Mouse (Mus musculus): Measurements from ENCODE around the gene Rptor. TPM values are rescaled to one million over a fixed set of nuclear protein-coding genes. Genes with fewer than 3 reads are reported as not detected.
A peak's percentile ranks its signal among the peaks of the same experiment; 100 is the strongest.

Gene Rptor
- polyA plus RNA-seq, 1 experiment from 2014 or later, result 13.2 TPM

GRCm38 (mm10) chr11:119621266-119621665, 18.6 kb downstream of the Rptor start:
- 79% methylated on average over 3 of the region's 3 CpGs for WGBS
- ATAC-seq (ENCODE audit: low FRiP score) (no peak), DNase-seq (ENCODE audit: low spot score) (no peak)
- Histone ChIP-seq H3K9ac (no peak overlapping the region), H3K27me3 (ENCODE audit: control insufficient read depth, insufficient read depth, low read length) (no peaks in the 10 kb centered on the region), H3K4me2 (replicated peaks) (no peak overlapping the region), H3K9me3 (ENCODE audit: control insufficient read depth, low read length) (no peaks in the 10 kb centered on the region), H3K4me3 (replicated peaks; ENCODE audit: low read length) (no peak overlapping the region), H3K4me1 (replicated peaks; ENCODE audit: control insufficient read depth, insufficient read depth, low read length) (no peaks in the 10 kb centered on the region), H3K36me3 (replicated peaks; ENCODE audit: control insufficient read depth, insufficient read depth) (no peaks in the 10 kb centered on the region), H3K27ac (no peak overlapping the region)

DNA sequence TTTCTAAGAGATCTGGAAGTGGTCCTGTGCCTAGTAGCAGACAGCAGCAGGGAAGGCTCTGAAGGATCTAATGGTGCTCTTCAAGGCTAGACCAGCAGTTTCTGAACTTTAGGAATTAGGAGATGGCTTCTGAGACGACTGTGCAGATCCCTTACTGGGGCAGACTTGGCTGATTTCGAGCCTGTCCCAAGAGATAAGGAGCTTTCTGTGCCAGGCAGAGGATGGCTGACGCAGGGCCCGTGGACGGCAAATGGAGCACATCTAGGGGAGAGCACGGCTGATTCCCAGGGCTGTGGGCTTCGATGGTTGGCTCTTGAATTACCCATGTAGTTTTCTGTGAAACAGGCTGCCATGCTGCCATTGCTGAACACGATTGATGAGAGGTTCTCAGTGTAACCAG, 21.1 kb downstream of the Rptor start:
- Histone ChIP-seq H3K4me1 (replicated peaks; ENCODE audit: control insufficient read depth, insufficient read depth, low read length) (no peaks in the 10 kb centered on the region), H3K4me2 (replicated peaks) (no peak overlapping the region), H3K27ac (no peak overlapping the region), H3K36me3 (replicated peaks; ENCODE audit: control insufficient read depth, insufficient read depth) (no peaks in the 10 kb centered on the region), H3K9me3 (ENCODE audit: control insufficient read depth, low read length) (no peaks in the 10 kb centered on the region), H3K4me3 (replicated peaks; ENCODE audit: low read length) (no peak overlapping the region), H3K9ac (no peak overlapping the region), H3K27me3 (ENCODE audit: control insufficient read depth, insufficient read depth, low read length) (no peaks in the 10 kb centered on the region)
- WGBS, result 82% methylated on average over 8 of the region's 8 CpGs
- ATAC-seq (ENCODE audit: low FRiP score) (no peak), DNase-seq (ENCODE audit: low spot score) (no peak)

GRCm38 (mm10) chr11:119624401-119624800, 21.7 kb downstream of the Rptor start:
- no peak overlapping the region for H3K9ac ChIP-seq
- no peaks in the 10 kb centered on the region for H3K36me3 ChIP-seq (replicated peaks; ENCODE audit: control insufficient read depth, insufficient read depth)
- H3K4me3 ChIP-seq (replicated peaks; ENCODE audit: low read length), result no peak overlapping the region
- 87% methylated on average over 4 of the region's 4 CpGs for WGBS
- no peaks in the 10 kb centered on the region for H3K9me3 ChIP-seq (ENCODE audit: control insufficient read depth, low read length)
- DNase-seq (ENCODE audit: low spot score) (no peak), ATAC-seq (ENCODE audit: low FRiP score) (no peak)
- no peak overlapping the region for H3K4me2 ChIP-seq (replicated peaks)
- H3K27me3 ChIP-seq (ENCODE audit: control insufficient read depth, insufficient read depth, low read length), result no peaks in the 10 kb centered on the region
- H3K4me1 ChIP-seq (replicated peaks; ENCODE audit: control insufficient read depth, insufficient read depth, low read length), result no peaks in the 10 kb centered on the region
- H3K27ac ChIP-seq, result no peak overlapping the region

GRCm38 (mm10) chr11:119624955-119625354, 22.2 kb downstream of the Rptor start:
- Histone ChIP-seq H3K36me3 (replicated peaks; ENCODE audit: control insufficient read depth, insufficient read depth) (no peaks in the 10 kb centered on the region), H3K9me3 (ENCODE audit: control insufficient read depth, low read length) (no peaks in the 10 kb centered on the region), H3K27ac (no peak overlapping the region), H3K4me2 (replicated peaks) (no peak overlapping the region), H3K4me1 (replicated peaks; ENCODE audit: control insufficient read depth, insufficient read depth, low read length) (0 out of 2 replicates have a peak, but pooled peaks cover 6% of the 10 kb centered on the region), H3K27me3 (ENCODE audit: control insufficient read depth, insufficient read depth, low read length) (no peaks in the 10 kb centered on the region), H3K4me3 (replicated peaks; ENCODE audit: low read length) (no peak overlapping the region), H3K9ac (no peak overlapping the region)
- WGBS, result 66% methylated on average over 3 of the region's 3 CpGs
- DNase-seq (ENCODE audit: low spot score), result no peak
- ATAC-seq (ENCODE audit: low FRiP score), result no peak

DNA sequence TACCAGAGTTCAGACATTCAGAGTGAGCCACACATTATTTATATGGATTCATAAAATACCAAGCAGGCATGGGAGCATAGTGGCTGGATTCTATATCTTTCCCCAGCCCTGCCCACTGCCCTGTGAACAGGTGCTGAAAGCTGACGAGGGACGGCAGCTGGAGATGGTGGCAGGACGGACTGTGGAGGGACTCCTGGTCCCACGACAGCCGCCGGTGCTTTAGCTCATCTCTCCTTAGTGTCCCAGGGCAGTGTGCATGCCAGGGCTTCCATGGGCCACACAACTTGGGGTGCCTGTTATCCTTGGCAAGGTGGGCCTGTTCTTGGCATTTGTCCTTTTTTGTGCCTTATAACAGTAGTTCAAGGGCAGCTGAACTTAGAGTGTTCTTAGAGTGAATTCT, 22.8 kb downstream of the Rptor start:
- ATAC-seq (ENCODE audit: low FRiP score) (no peak), DNase-seq (ENCODE audit: low spot score) (no peak)
- WGBS, result 85% methylated on average over 6 of the region's 6 CpGs
- H3K27ac ChIP-seq, result 0 out of 2 replicates have a peak overlapping the region, but pooled peaks have one; percentile 5
- no peaks in the 10 kb centered on the region for H3K36me3 ChIP-seq (replicated peaks; ENCODE audit: control insufficient read depth, insufficient read depth)
- H3K9ac ChIP-seq, result no peak overlapping the region
- no peak overlapping the region for H3K4me3 ChIP-seq (replicated peaks; ENCODE audit: low read length)
- H3K9me3 ChIP-seq (ENCODE audit: control insufficient read depth, low read length), result no peaks in the 10 kb centered on the region
- no peak overlapping the region for H3K4me2 ChIP-seq (replicated peaks)
- 0 out of 2 replicates have a peak, but pooled peaks cover 8% of the 10 kb centered on the region for H3K4me1 ChIP-seq (replicated peaks; ENCODE audit: control insufficient read depth, insufficient read depth, low read length)
- H3K27me3 ChIP-seq (ENCODE audit: control insufficient read depth, insufficient read depth, low read length), result no peaks in the 10 kb centered on the region

DNA sequence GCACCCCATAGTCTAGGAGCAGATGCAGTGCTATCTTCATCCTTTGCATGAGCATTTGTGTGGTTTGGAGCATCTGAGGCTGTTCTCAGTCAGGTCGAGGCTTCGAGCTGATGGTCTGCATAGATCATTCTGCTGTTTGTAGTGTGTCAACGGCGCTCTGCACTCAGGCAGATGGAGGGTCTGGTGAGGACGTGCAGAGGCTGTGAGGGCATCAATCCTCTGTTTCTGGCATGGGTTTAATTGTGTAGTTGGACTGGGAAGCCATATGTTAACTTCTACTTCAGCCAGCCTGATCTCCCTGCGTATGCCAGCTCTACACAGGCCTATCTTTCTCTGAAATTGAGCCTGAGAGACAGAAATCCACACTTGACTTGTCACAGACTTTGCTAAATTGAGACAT, 23.2 kb downstream of the Rptor start:
- H3K27me3 ChIP-seq (ENCODE audit: control insufficient read depth, insufficient read depth, low read length), result no peaks in the 10 kb centered on the region
- H3K36me3 ChIP-seq (replicated peaks; ENCODE audit: control insufficient read depth, insufficient read depth), result no peaks in the 10 kb centered on the region
- no peak overlapping the region for H3K4me2 ChIP-seq (replicated peaks)
- H3K9ac ChIP-seq, result no peak overlapping the region
- 79% methylated on average over 6 of the region's 6 CpGs for WGBS
- 0 out of 2 replicates have a peak overlapping the region, but pooled peaks have one; percentile 14 for H3K27ac ChIP-seq
- H3K4me3 ChIP-seq (replicated peaks; ENCODE audit: low read length), result no peak overlapping the region
- ATAC-seq (ENCODE audit: low FRiP score) (no peak), DNase-seq (ENCODE audit: low spot score) (no peak)
- 0 out of 2 replicates have a peak, but pooled peaks cover 11% of the 10 kb centered on the region for H3K4me1 ChIP-seq (replicated peaks; ENCODE audit: control insufficient read depth, insufficient read depth, low read length)
- no peaks in the 10 kb centered on the region for H3K9me3 ChIP-seq (ENCODE audit: control insufficient read depth, low read length)

- ATAC-seq (ENCODE audit: low FRiP score), result no peak
- H3K9ac ChIP-seq, result no peak overlapping the region
- no peaks in the 10 kb centered on the region for H3K9me3 ChIP-seq (ENCODE audit: control insufficient read depth, low read length)
- 0 out of 2 replicates have a peak, but pooled peaks cover 11% of the 10 kb centered on the region for H3K4me1 ChIP-seq (replicated peaks; ENCODE audit: control insufficient read depth, insufficient read depth, low read length)
- H3K27ac ChIP-seq, result no peak overlapping the region
- H3K4me3 ChIP-seq (replicated peaks; ENCODE audit: low read length), result no peak overlapping the region
- no peak overlapping the region for H3K4me2 ChIP-seq (replicated peaks)
- no peaks in the 10 kb centered on the region for H3K36me3 ChIP-seq (replicated peaks; ENCODE audit: control insufficient read depth, insufficient read depth)
- WGBS, result 66% methylated on average over 3 of the region's 3 CpGs
- H3K27me3 ChIP-seq (ENCODE audit: control insufficient read depth, insufficient read depth, low read length), result no peaks in the 10 kb centered on the region
- DNase-seq (ENCODE audit: low spot score), result no peak
Observed at GRCm38 (mm10) chr11:119627243-119627642, 24.5 kb downstream of the Rptor start.

DNA sequence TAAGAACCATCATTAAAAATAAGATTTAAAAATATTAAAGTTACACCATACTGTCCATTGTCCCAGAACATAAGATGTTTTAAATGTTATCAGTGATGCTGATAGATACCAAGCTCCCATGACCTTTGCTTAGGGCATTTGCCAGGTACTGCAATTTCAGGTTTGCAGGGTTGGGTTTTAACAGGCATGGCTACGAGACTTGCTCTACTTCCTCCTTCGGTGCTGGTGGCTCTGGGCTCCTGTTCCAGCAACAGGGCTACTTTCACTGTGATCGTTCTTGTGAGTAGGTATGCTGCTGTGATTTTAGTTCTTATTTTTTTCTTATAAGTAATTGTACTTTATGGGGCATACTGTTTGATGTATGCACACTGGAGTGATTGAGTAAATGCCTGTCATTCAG, 26.4 kb downstream of the Rptor start:
- Histone ChIP-seq H3K9ac (no peak overlapping the region), H3K36me3 (replicated peaks; ENCODE audit: control insufficient read depth, insufficient read depth) (no peaks in the 10 kb centered on the region), H3K27ac (no peak overlapping the region), H3K4me1 (replicated peaks; ENCODE audit: control insufficient read depth, insufficient read depth, low read length) (0 out of 2 replicates have a peak, but pooled peaks cover 11% of the 10 kb centered on the region), H3K4me3 (replicated peaks; ENCODE audit: low read length) (no peak overlapping the region), H3K9me3 (ENCODE audit: control insufficient read depth, low read length) (no peaks in the 10 kb centered on the region), H3K4me2 (replicated peaks) (no peak overlapping the region), H3K27me3 (ENCODE audit: control insufficient read depth, insufficient read depth, low read length) (no peaks in the 10 kb centered on the region)
- DNase-seq (ENCODE audit: low spot score), result no peak
- ATAC-seq (ENCODE audit: low FRiP score), result no peak
- 81% methylated on average over 3 of the region's 3 CpGs for WGBS

GRCm38 (mm10) chr11:119630329-119630728, 27.6 kb downstream of the Rptor start:
- WGBS, result 76% methylated on average over 5 of the region's 5 CpGs
- Histone ChIP-seq H3K9ac (no peak overlapping the region), H3K4me3 (replicated peaks; ENCODE audit: low read length) (no peak overlapping the region), H3K4me1 (replicated peaks; ENCODE audit: control insufficient read depth, insufficient read depth, low read length) (0 out of 2 replicates have a peak, but pooled peaks cover 11% of the 10 kb centered on the region), H3K4me2 (replicated peaks) (no peak overlapping the region), H3K27me3 (ENCODE audit: control insufficient read depth, insufficient read depth, low read length) (no peaks in the 10 kb centered on the region), H3K9me3 (ENCODE audit: control insufficient read depth, low read length) (no peaks in the 10 kb centered on the region), H3K36me3 (replicated peaks; ENCODE audit: control insufficient read depth, insufficient read depth) (no peaks in the 10 kb centered on the region), H3K27ac (no peak overlapping the region)
- ATAC-seq (ENCODE audit: low FRiP score), result no peak
- no peak for DNase-seq (ENCODE audit: low spot score)
